Mouse (Mus musculus): ENCODE data around the gene Slc19a1. TPM values are rescaled to one million over a fixed set of nuclear protein-coding genes. Genes with fewer than 3 reads are reported as not detected.
A peak's percentile ranks its signal among the peaks of the same experiment; 100 is the strongest.

Slc19a1 gene
- polyA plus RNA-seq, 1 experiment from 2014 or later = 13.9 TPM

- WGBS = 57% methylated on average over 2 of the region's 2 CpGs
- no peaks in the 10 kb centered on the region for H3K36me3 ChIP-seq (ENCODE audit: control insufficient read depth, insufficient read depth, low read length)
These were observed 15.0 kb upstream of the Slc19a1 start for GRCm38 (mm10) chr10:77017061-77017460.

GRCm38 (mm10) chr10:77017662-77018061 lies 14.4 kb upstream of the Slc19a1 start:
- H3K27me3 ChIP-seq (ENCODE audit: control insufficient read depth, insufficient read depth, low read length) = no peaks in the 10 kb centered on the region
- no peaks in the 10 kb centered on the region for H3K4me1 ChIP-seq (replicated peaks; ENCODE audit: control insufficient read depth, insufficient read depth)
- H3K4me3 ChIP-seq (ENCODE audit: low read depth, low read length) = no peak overlapping the region
- H3K27ac ChIP-seq (replicated peaks) = no peak overlapping the region
- H3K9ac ChIP-seq (ENCODE audit: low read length) = no peak overlapping the region
- no peak overlapping the region for H3K4me2 ChIP-seq (replicated peaks; ENCODE audit: low read depth)
- H3K9me3 ChIP-seq (ENCODE audit: control insufficient read depth, low read length) = no peaks in the 10 kb centered on the region
- no peaks in the 10 kb centered on the region for H3K36me3 ChIP-seq (ENCODE audit: control insufficient read depth, insufficient read depth, low read length)
- WGBS = 32% methylated on average over 9 of the region's 9 CpGs
- ATAC-seq (ENCODE audit: low FRiP score, low TSS enrichment) (peak; percentile 51), DNase-seq (ENCODE audit: low spot score) (peak; percentile 65)
- peak; percentile 41 for TF ChIP-seq CTCF (IDR thresholded peaks at IDR 0.05; ENCODE audit: low read depth)
- no peak for TF ChIP-seq EP300 (optimal IDR thresholded peaks at IDR 0.05)

More at GRCm38 (mm10) chr10:77017061-77017460, 15.0 kb upstream of the Slc19a1 start:
- no peak overlapping the region for H3K4me2 ChIP-seq (replicated peaks; ENCODE audit: low read depth)
- H3K4me1 ChIP-seq (replicated peaks; ENCODE audit: control insufficient read depth, insufficient read depth) = no peaks in the 10 kb centered on the region
- no peaks in the 10 kb centered on the region for H3K9me3 ChIP-seq (ENCODE audit: control insufficient read depth, low read length)
- H3K27me3 ChIP-seq (ENCODE audit: control insufficient read depth, insufficient read depth, low read length) = no peaks in the 10 kb centered on the region
- no peak for TF ChIP-seq EP300 (optimal IDR thresholded peaks at IDR 0.05)
- TF ChIP-seq CTCF (IDR thresholded peaks at IDR 0.05; ENCODE audit: low read depth) = no peak
- H3K4me3 ChIP-seq (ENCODE audit: low read depth, low read length) = no peak overlapping the region
- DNase-seq (ENCODE audit: low spot score) (no peak), ATAC-seq (ENCODE audit: low FRiP score, low TSS enrichment) (no peak)
- no peak overlapping the region for H3K27ac ChIP-seq (replicated peaks)
- H3K9ac ChIP-seq (ENCODE audit: low read length) = no peak overlapping the region

GRCm38 (mm10) chr10:77021399-77022052 lies 10.5 kb upstream of the Slc19a1 start:
- no peaks in the 10 kb centered on the region for H3K36me3 ChIP-seq (ENCODE audit: control insufficient read depth, insufficient read depth, low read length)
- no peak overlapping the region for H3K4me2 ChIP-seq (replicated peaks; ENCODE audit: low read depth)
- WGBS = 39% methylated on average over 17 of the region's 17 CpGs
- no peaks in the 10 kb centered on the region for H3K27me3 ChIP-seq (ENCODE audit: control insufficient read depth, insufficient read depth, low read length)
- H3K27ac ChIP-seq (replicated peaks) = no peak overlapping the region
- no peak overlapping the region for H3K4me3 ChIP-seq (ENCODE audit: low read depth, low read length)
- no peak overlapping the region for H3K9ac ChIP-seq (ENCODE audit: low read length)
- no peak for TF ChIP-seq EP300 (optimal IDR thresholded peaks at IDR 0.05)
- TF ChIP-seq CTCF (IDR thresholded peaks at IDR 0.05; ENCODE audit: low read depth) = peak; percentile 99
- ATAC-seq (ENCODE audit: low FRiP score, low TSS enrichment) (peak; percentile 58), DNase-seq (ENCODE audit: low spot score) (peak; percentile 73)
- H3K4me1 ChIP-seq (replicated peaks; ENCODE audit: control insufficient read depth, insufficient read depth) = no peaks in the 10 kb centered on the region
- H3K9me3 ChIP-seq (ENCODE audit: control insufficient read depth, low read length) = no peaks in the 10 kb centered on the region

GRCm38 (mm10) chr10:77022301-77023130 lies 9.5 kb upstream of the Slc19a1 start:
- no peak overlapping the region for H3K9ac ChIP-seq (ENCODE audit: low read length)
- no peaks in the 10 kb centered on the region for H3K36me3 ChIP-seq (ENCODE audit: control insufficient read depth, insufficient read depth, low read length)
- H3K4me3 ChIP-seq (ENCODE audit: low read depth, low read length) = no peak overlapping the region
- no peak overlapping the region for H3K4me2 ChIP-seq (replicated peaks; ENCODE audit: low read depth)
- ATAC-seq (ENCODE audit: low FRiP score, low TSS enrichment) (peak; percentile 55; the same call in 1 of the 2 replicates), DNase-seq (ENCODE audit: low spot score) (peak; percentile 36)
- H3K4me1 ChIP-seq (replicated peaks; ENCODE audit: control insufficient read depth, insufficient read depth) = no peaks in the 10 kb centered on the region
- H3K27ac ChIP-seq (replicated peaks) = no peak overlapping the region; the same call in 1 of the 2 replicates
- H3K9me3 ChIP-seq (ENCODE audit: control insufficient read depth, low read length) = no peaks in the 10 kb centered on the region
- WGBS = 54% methylated on average over 13 of the region's 13 CpGs
- no peaks in the 10 kb centered on the region for H3K27me3 ChIP-seq (ENCODE audit: control insufficient read depth, insufficient read depth, low read length)
- TF ChIP-seq CTCF (IDR thresholded peaks at IDR 0.05; ENCODE audit: low read depth) (no peak), EP300 (optimal IDR thresholded peaks at IDR 0.05) (no peak)

- 55% methylated on average over 5 of the region's 5 CpGs for WGBS
- Histone ChIP-seq H3K27me3 (ENCODE audit: control insufficient read depth, insufficient read depth, low read length) (no peaks in the 10 kb centered on the region), H3K9me3 (ENCODE audit: control insufficient read depth, low read length) (no peaks in the 10 kb centered on the region), H3K4me3 (ENCODE audit: low read depth, low read length) (no peak overlapping the region), H3K9ac (ENCODE audit: low read length) (no peak overlapping the region), H3K27ac (replicated peaks) (no peak overlapping the region), H3K4me1 (replicated peaks; ENCODE audit: control insufficient read depth, insufficient read depth) (no peaks in the 10 kb centered on the region), H3K4me2 (replicated peaks; ENCODE audit: low read depth) (no peak overlapping the region), H3K36me3 (ENCODE audit: control insufficient read depth, insufficient read depth, low read length) (no peaks in the 10 kb centered on the region)
- ATAC-seq (ENCODE audit: low FRiP score, low TSS enrichment) (peak; percentile 35; the same call in 1 of the 2 replicates), DNase-seq (ENCODE audit: low spot score) (peak; percentile 33)
- TF ChIP-seq EP300 (optimal IDR thresholded peaks at IDR 0.05) (no peak), CTCF (IDR thresholded peaks at IDR 0.05; ENCODE audit: low read depth) (no peak)
These were observed 7.8 kb upstream of the Slc19a1 start for GRCm38 (mm10) chr10:77024231-77024630.

GRCm38 (mm10) chr10:77026944-77027343 lies 5.1 kb upstream of the Slc19a1 start:
- no peaks in the 10 kb centered on the region for H3K27me3 ChIP-seq (ENCODE audit: control insufficient read depth, insufficient read depth, low read length)
- H3K9ac ChIP-seq (ENCODE audit: low read length) = no peak overlapping the region
- TF ChIP-seq EP300 (optimal IDR thresholded peaks at IDR 0.05) = no peak
- TF ChIP-seq CTCF (IDR thresholded peaks at IDR 0.05; ENCODE audit: low read depth) = no peak
- no peak overlapping the region for H3K4me3 ChIP-seq (ENCODE audit: low read depth, low read length)
- no peaks in the 10 kb centered on the region for H3K9me3 ChIP-seq (ENCODE audit: control insufficient read depth, low read length)
- no peak for ATAC-seq (ENCODE audit: low FRiP score, low TSS enrichment)
- H3K4me2 ChIP-seq (replicated peaks; ENCODE audit: low read depth) = no peak overlapping the region
- no peaks in the 10 kb centered on the region for H3K4me1 ChIP-seq (replicated peaks; ENCODE audit: control insufficient read depth, insufficient read depth)
- 81% methylated on average over 3 of the region's 3 CpGs for WGBS
- DNase-seq (ENCODE audit: low spot score) = no peak
- no peaks in the 10 kb centered on the region for H3K36me3 ChIP-seq (ENCODE audit: control insufficient read depth, insufficient read depth, low read length)
- no peak overlapping the region for H3K27ac ChIP-seq (replicated peaks)
